Mouse (Mus musculus): ENCODE data around the gene Glg1. TPM values are rescaled to one million over a fixed set of nuclear protein-coding genes. Genes with fewer than 3 reads are reported as not detected.

Gene Glg1
- total RNA-seq, 2 experiments from 2014 or later = 141 to 142 TPM

GRCm38 (mm10) chr8:111237301-111237700 is 21.7 kb downstream of the Glg1 start:
- no peak for DNase-seq (ENCODE audit: low spot score in 2 of 2)
- TF ChIP-seq CTCF (conservative IDR thresholded peaks at IDR 0.05) = no peak
- Histone ChIP-seq H3K4me3 (no peak overlapping the region), H3K27ac (no peak overlapping the region)

- TF ChIP-seq CTCF (conservative IDR thresholded peaks at IDR 0.05) = no peak
- Histone ChIP-seq H3K27ac (no peak overlapping the region), H3K4me3 (no peak overlapping the region)
- DNase-seq (ENCODE audit: low spot score in 2 of 2) = no peak
Observed at GRCm38 (mm10) chr8:111233730-111234129, 25.3 kb downstream of the Glg1 start.

- DNase-seq (ENCODE audit: low spot score in 2 of 2) = peak; percentile 14 to 44
- H3K4me3 ChIP-seq = no peak overlapping the region
- no peak overlapping the region for H3K27ac ChIP-seq
- TF ChIP-seq CTCF (conservative IDR thresholded peaks at IDR 0.05) = no peak
Observed at GRCm38 (mm10) chr8:111224153-111224552, 34.9 kb downstream of the Glg1 start.

- Histone ChIP-seq H3K4me3 (no peak overlapping the region), H3K27ac (peak overlapping the region; percentile 50; the same call in 1 of the 2 replicates)
- TF ChIP-seq CTCF (conservative IDR thresholded peaks at IDR 0.05) = no peak
- DNase-seq (ENCODE audit: low spot score in 2 of 2) = peak; percentile 80 to 84
Observed at GRCm38 (mm10) chr8:111218107-111218506, 40.9 kb downstream of the Glg1 start.

GRCm38 (mm10) chr8:111213406-111213805 is 45.6 kb downstream of the Glg1 start:
- no peak overlapping the region for H3K27ac ChIP-seq
- TF ChIP-seq CTCF (conservative IDR thresholded peaks at IDR 0.05) = no peak
- DNase-seq (ENCODE audit: low spot score in 2 of 2) = no peak
- H3K4me3 ChIP-seq = no peak overlapping the region

- no peak for TF ChIP-seq CTCF (conservative IDR thresholded peaks at IDR 0.05)
- no peak overlapping the region for H3K4me3 ChIP-seq
- DNase-seq (ENCODE audit: low spot score in 2 of 2) = no peak
- no peak overlapping the region for H3K27ac ChIP-seq
Observed at GRCm38 (mm10) chr8:111211180-111211579, 47.8 kb downstream of the Glg1 start.

- DNase-seq (ENCODE audit: low spot score in 2 of 2) = no peak
- Histone ChIP-seq H3K27ac (no peak overlapping the region), H3K4me3 (no peak overlapping the region)
- peak; percentile 21; the same call in 1 of the 2 replicates for TF ChIP-seq CTCF (conservative IDR thresholded peaks at IDR 0.05)
Observed at GRCm38 (mm10) chr8:111209874-111210273, 49.1 kb downstream of the Glg1 start.

- Histone ChIP-seq H3K27ac (no peak overlapping the region), H3K4me3 (no peak overlapping the region)
- no peak for TF ChIP-seq CTCF (conservative IDR thresholded peaks at IDR 0.05)
- DNase-seq (ENCODE audit: low spot score in 2 of 2) = no peak
Observed at GRCm38 (mm10) chr8:111206321-111206720, 52.7 kb downstream of the Glg1 start.

GRCm38 (mm10) chr8:111205033-111205432 is 54.0 kb downstream of the Glg1 start:
- Histone ChIP-seq H3K4me3 (no peak overlapping the region), H3K27ac (no peak overlapping the region)
- no peak for DNase-seq (ENCODE audit: low spot score in 2 of 2)
- TF ChIP-seq CTCF (conservative IDR thresholded peaks at IDR 0.05) = no peak

GRCm38 (mm10) chr8:111203341-111203740 is 55.7 kb downstream of the Glg1 start:
- H3K27ac ChIP-seq = no peak overlapping the region
- H3K4me3 ChIP-seq = no peak overlapping the region
- no peak for TF ChIP-seq CTCF (conservative IDR thresholded peaks at IDR 0.05)
- no peak for DNase-seq (ENCODE audit: low spot score in 2 of 2)

- DNase-seq (ENCODE audit: low spot score in 2 of 2) = no peak
- no peak for TF ChIP-seq CTCF (conservative IDR thresholded peaks at IDR 0.05)
- H3K27ac ChIP-seq = no peak overlapping the region
- no peak overlapping the region for H3K4me3 ChIP-seq
Observed at GRCm38 (mm10) chr8:111197966-111198365, 61.0 kb downstream of the Glg1 start.

GRCm38 (mm10) chr8:111196181-111196580 is 62.8 kb downstream of the Glg1 start:
- H3K4me3 ChIP-seq = no peak overlapping the region
- no peak for DNase-seq (ENCODE audit: low spot score in 2 of 2)
- no peak overlapping the region for H3K27ac ChIP-seq
- TF ChIP-seq CTCF (conservative IDR thresholded peaks at IDR 0.05) = no peak

- DNase-seq (ENCODE audit: low spot score in 2 of 2) = no peak
- no peak overlapping the region for H3K27ac ChIP-seq
- H3K4me3 ChIP-seq = no peak overlapping the region
- no peak for TF ChIP-seq CTCF (conservative IDR thresholded peaks at IDR 0.05)
Observed at GRCm38 (mm10) chr8:111188594-111189211, 70.3 kb downstream of the Glg1 start.

- DNase-seq (ENCODE audit: low spot score in 2 of 2) = no peak
- no peak for TF ChIP-seq CTCF (conservative IDR thresholded peaks at IDR 0.05)
- no peak overlapping the region for H3K4me3 ChIP-seq
Observed at GRCm38 (mm10) chr8:111187470-111187869, 71.5 kb downstream of the Glg1 start.

More at GRCm38 (mm10) chr8:111187470-111187869, 71.5 kb downstream of the Glg1 start:
- no peak overlapping the region for H3K27ac ChIP-seq

Measured in layer of hippocampus, adult 2 months (tissue).